Mouse (Mus musculus): ENCODE measurements around the gene Cfap58. TPM values are rescaled to one million over a fixed set of nuclear protein-coding genes. Genes with fewer than 3 reads are reported as not detected.
A peak's percentile ranks its signal among the peaks of the same experiment; 100 is the strongest.

Cfap58 gene
- total and polyA plus RNA-seq, 2 experiments from 2014 or later: 0.04 TPM; not detected in 1

- ATAC-seq (ENCODE audit: insufficient read depth, low read depth): no peak
- Histone ChIP-seq H3K9ac (replicated peaks; ENCODE audit: low read depth, low read length) (no peak overlapping the region), H3K27me3 (ENCODE audit: control insufficient read depth, insufficient read depth, low read length) (no peaks in the 10 kb centered on the region), H3K9me3 (replicated peaks; ENCODE audit: control insufficient read depth, low read length) (no peaks in the 10 kb centered on the region), H3K4me1 (ENCODE audit: control insufficient read depth, insufficient read depth) (peaks cover 24% of the 10 kb centered on the region), H3K4me2 (ENCODE audit: low read depth, low read length) (no peak overlapping the region), H3K36me3 (replicated peaks; ENCODE audit: control insufficient read depth, insufficient read depth, low read length) (peaks cover 58% of the 10 kb centered on the region), H3K4me3 (ENCODE audit: low read depth, low read length) (no peak overlapping the region), H3K27ac (ENCODE audit: low read depth) (no peak overlapping the region)
- WGBS: 70% methylated on average over 8 of the region's 8 CpGs
- DNase-seq (ENCODE audit: low spot score): no peak
- TF ChIP-seq EP300 (IDR thresholded peaks at IDR 0.05; ENCODE audit: low read depth) (no peak), CTCF (IDR thresholded peaks at IDR 0.05; ENCODE audit: low read depth) (no peak)
These were observed 38.9 kb upstream of the Cfap58 start for GRCm38 (mm10) chr19:47898472-47899079.

- H3K36me3 ChIP-seq (replicated peaks; ENCODE audit: control insufficient read depth, insufficient read depth, low read length): peaks cover 49% of the 10 kb centered on the region
- no peak overlapping the region for H3K9ac ChIP-seq (replicated peaks; ENCODE audit: low read depth, low read length)
- no peaks in the 10 kb centered on the region for H3K27me3 ChIP-seq (ENCODE audit: control insufficient read depth, insufficient read depth, low read length)
- H3K27ac ChIP-seq (ENCODE audit: low read depth): no peak overlapping the region
- DNase-seq (ENCODE audit: low spot score) (no peak), ATAC-seq (ENCODE audit: insufficient read depth, low read depth) (no peak)
- TF ChIP-seq EP300 (IDR thresholded peaks at IDR 0.05; ENCODE audit: low read depth) (no peak), CTCF (IDR thresholded peaks at IDR 0.05; ENCODE audit: low read depth) (peak; percentile 41)
- no peak overlapping the region for H3K4me3 ChIP-seq (ENCODE audit: low read depth, low read length)
- no peak overlapping the region for H3K4me2 ChIP-seq (ENCODE audit: low read depth, low read length)
- H3K4me1 ChIP-seq (ENCODE audit: control insufficient read depth, insufficient read depth): peaks cover 28% of the 10 kb centered on the region
- 61% methylated on average over 6 of the region's 6 CpGs for WGBS
- no peaks in the 10 kb centered on the region for H3K9me3 ChIP-seq (replicated peaks; ENCODE audit: control insufficient read depth, low read length)
These were observed 37.5 kb upstream of the Cfap58 start for GRCm38 (mm10) chr19:47900012-47900411.

- no peak for ATAC-seq (ENCODE audit: insufficient read depth, low read depth)
- peaks cover 32% of the 10 kb centered on the region for H3K4me1 ChIP-seq (ENCODE audit: control insufficient read depth, insufficient read depth)
These were observed 36.9 kb upstream of the Cfap58 start for GRCm38 (mm10) chr19:47900558-47900957.

GRCm38 (mm10) chr19:47902316-47903201 is 34.9 kb upstream of the Cfap58 start:
- H3K27me3 ChIP-seq (ENCODE audit: control insufficient read depth, insufficient read depth, low read length): no peaks in the 10 kb centered on the region
- no peak overlapping the region for H3K4me3 ChIP-seq (ENCODE audit: low read depth, low read length)
- TF ChIP-seq CTCF (IDR thresholded peaks at IDR 0.05; ENCODE audit: low read depth) (0 out of 2 replicates have a peak, but pooled peaks have one; percentile 9), EP300 (IDR thresholded peaks at IDR 0.05; ENCODE audit: low read depth) (0 out of 2 replicates have a peak, but pooled peaks have one; percentile 28)
- H3K36me3 ChIP-seq (replicated peaks; ENCODE audit: control insufficient read depth, insufficient read depth, low read length): peaks cover 29% of the 10 kb centered on the region
- H3K4me2 ChIP-seq (ENCODE audit: low read depth, low read length): 0 out of 2 replicates have a peak overlapping the region, but pooled peaks have one; percentile 6
- H3K27ac ChIP-seq (ENCODE audit: low read depth): peak overlapping the region; percentile 73
- ATAC-seq (ENCODE audit: insufficient read depth, low read depth) (peak; percentile 82), DNase-seq (ENCODE audit: low spot score) (peak; percentile 77)
- 46% methylated on average over 13 of the region's 13 CpGs for WGBS
- H3K4me1 ChIP-seq (ENCODE audit: control insufficient read depth, insufficient read depth): peaks cover 32% of the 10 kb centered on the region
- H3K9ac ChIP-seq (replicated peaks; ENCODE audit: low read depth, low read length): no peak overlapping the region
- no peaks in the 10 kb centered on the region for H3K9me3 ChIP-seq (replicated peaks; ENCODE audit: control insufficient read depth, low read length)

More at GRCm38 (mm10) chr19:47900558-47900957, 36.9 kb upstream of the Cfap58 start:
- H3K27ac ChIP-seq (ENCODE audit: low read depth): no peak overlapping the region
- no peaks in the 10 kb centered on the region for H3K27me3 ChIP-seq (ENCODE audit: control insufficient read depth, insufficient read depth, low read length)
- TF ChIP-seq CTCF (IDR thresholded peaks at IDR 0.05; ENCODE audit: low read depth) (no peak), EP300 (IDR thresholded peaks at IDR 0.05; ENCODE audit: low read depth) (no peak)
- H3K36me3 ChIP-seq (replicated peaks; ENCODE audit: control insufficient read depth, insufficient read depth, low read length): peaks cover 45% of the 10 kb centered on the region
- no peaks in the 10 kb centered on the region for H3K9me3 ChIP-seq (replicated peaks; ENCODE audit: control insufficient read depth, low read length)
- no peak for DNase-seq (ENCODE audit: low spot score)
- H3K4me2 ChIP-seq (ENCODE audit: low read depth, low read length): no peak overlapping the region
- WGBS: 77% methylated on average over 10 of the region's 10 CpGs
- no peak overlapping the region for H3K9ac ChIP-seq (replicated peaks; ENCODE audit: low read depth, low read length)
- H3K4me3 ChIP-seq (ENCODE audit: low read depth, low read length): no peak overlapping the region

- 77% methylated on average over 4 of the region's 4 CpGs for WGBS
- Histone ChIP-seq H3K4me2 (ENCODE audit: low read depth, low read length) (no peak overlapping the region), H3K9me3 (replicated peaks; ENCODE audit: control insufficient read depth, low read length) (no peaks in the 10 kb centered on the region), H3K27ac (ENCODE audit: low read depth) (peak overlapping the region; percentile 73; the same call in 1 of the 2 replicates), H3K4me3 (ENCODE audit: low read depth, low read length) (no peak overlapping the region), H3K27me3 (ENCODE audit: control insufficient read depth, insufficient read depth, low read length) (no peaks in the 10 kb centered on the region), H3K9ac (replicated peaks; ENCODE audit: low read depth, low read length) (no peak overlapping the region), H3K36me3 (replicated peaks; ENCODE audit: control insufficient read depth, insufficient read depth, low read length) (peaks cover 20% of the 10 kb centered on the region), H3K4me1 (ENCODE audit: control insufficient read depth, insufficient read depth) (peaks cover 36% of the 10 kb centered on the region)
- ATAC-seq (ENCODE audit: insufficient read depth, low read depth) (no peak), DNase-seq (ENCODE audit: low spot score) (no peak)
- TF ChIP-seq EP300 (IDR thresholded peaks at IDR 0.05; ENCODE audit: low read depth) (no peak), CTCF (IDR thresholded peaks at IDR 0.05; ENCODE audit: low read depth) (no peak)
These were observed 33.8 kb upstream of the Cfap58 start for GRCm38 (mm10) chr19:47903679-47904078.
